Mouse (Mus musculus): Measurements from ENCODE around the gene Xpr1. TPM values are rescaled to one million over a fixed set of nuclear protein-coding genes. Genes with fewer than 3 reads are reported as not detected.

Xpr1 gene
- total and polyA plus RNA-seq, 3 experiments = 11.5 to 176 (median 43.4) TPM

DNA sequence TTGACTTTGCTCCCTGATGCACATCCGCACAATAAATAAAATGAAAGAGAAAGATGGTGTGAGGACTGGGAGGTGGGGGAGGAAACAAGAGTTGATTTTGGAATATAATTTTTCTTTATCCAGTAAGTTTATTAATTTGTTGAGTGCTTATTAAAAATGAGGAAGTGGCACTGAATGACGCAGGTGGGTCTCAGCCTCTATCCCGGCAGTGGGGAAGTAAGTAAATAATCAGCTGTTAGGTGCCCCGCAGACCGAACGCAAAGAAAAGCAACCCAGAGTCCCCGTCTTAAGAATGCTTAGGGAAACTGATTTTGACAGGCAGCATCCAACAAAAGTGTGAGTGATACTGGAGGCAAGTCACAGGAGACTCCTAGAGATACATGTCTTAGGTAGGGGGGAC, 133.4 kb downstream of the Xpr1 start:
- peaks cover 3% of the 10 kb centered on the region for H3K9me3 ChIP-seq (replicated peaks)
- no peaks in the 10 kb centered on the region for H3K27me3 ChIP-seq (ENCODE audit: insufficient read depth, low read length)
- H3K36me3 ChIP-seq (replicated peaks) = peaks cover 91% of the 10 kb centered on the region
- DNase-seq (ENCODE audit: low spot score) (peak; percentile 20), ATAC-seq (ENCODE audit: extremely low read depth, insufficient number of reproducible peaks, low FRiP score, poor library complexity, severe bottlenecking) (no peak)
- TF ChIP-seq POLR2AphosphoS5 (IDR thresholded peaks at IDR 0.05; ENCODE audit: insufficient replicate concordance, low read depth, low read length) = no peak
- TF ChIP-seq TAL1 (conservative IDR thresholded peaks at IDR 0.05; ENCODE audit: low read depth, low read length) = no peak
- TF ChIP-seq GATA1 (IDR thresholded peaks at IDR 0.05; ENCODE audit: borderline replicate concordance, low read length) = no peak
- no peak for TF ChIP-seq CTCF (IDR thresholded peaks at IDR 0.05; ENCODE audit: low read depth, low read length)
- TF ChIP-seq GATA2 (IDR thresholded peaks at IDR 0.05; ENCODE audit: borderline replicate concordance, low read depth, low read length) = no peak
- H3K4me1 ChIP-seq (ENCODE audit: insufficient read depth, low read depth, low read length) = peaks cover 27% of the 10 kb centered on the region
- no peak overlapping the region for H3K4me3 ChIP-seq (ENCODE audit: low read depth, low read length)

DNA sequence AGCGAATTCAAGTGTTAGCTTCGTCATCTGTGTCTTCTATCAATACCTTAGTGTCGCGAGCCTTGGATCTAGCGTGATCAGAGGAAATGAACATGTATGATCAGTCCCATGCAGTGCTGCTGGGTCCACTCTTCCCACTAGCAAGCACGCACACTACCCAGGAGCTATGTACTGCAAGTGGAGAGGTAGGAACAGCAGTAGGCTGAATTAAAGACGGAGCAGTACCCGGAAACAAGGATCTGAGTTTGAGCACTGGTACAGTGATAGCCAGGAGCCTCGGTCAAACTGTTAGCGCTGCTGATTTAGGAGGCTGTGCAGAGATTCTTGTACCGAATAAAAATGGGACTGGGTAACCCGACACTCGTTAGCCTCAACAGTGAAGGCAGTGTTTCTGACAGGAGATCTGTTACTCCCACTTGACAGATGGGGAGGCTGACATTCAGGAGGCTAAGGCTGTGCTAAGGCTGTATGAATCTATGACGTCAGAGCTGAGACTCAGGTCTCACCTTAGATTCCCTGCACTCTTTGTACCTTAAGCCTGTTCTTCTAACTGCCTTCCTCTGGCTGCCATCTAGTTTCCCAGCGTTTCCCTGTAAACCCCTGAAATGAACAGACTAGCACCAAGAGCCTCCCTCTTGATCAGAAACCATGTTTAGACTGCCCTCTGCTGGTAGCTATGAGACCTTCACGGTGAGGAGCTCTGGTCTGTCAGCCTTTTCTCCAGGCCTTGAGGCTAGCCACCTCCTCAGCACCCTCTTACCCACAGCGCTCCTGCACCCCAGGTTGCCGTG, 136.0 kb downstream of the Xpr1 start:
- H3K9me3 ChIP-seq (replicated peaks) = no peaks in the 10 kb centered on the region
- ATAC-seq (ENCODE audit: extremely low read depth, insufficient number of reproducible peaks, low FRiP score, poor library complexity, severe bottlenecking) = peak; percentile 58; the same call in 1 of the 2 replicates
- DNase-seq (ENCODE audit: low spot score) = peak; percentile 40
- H3K27me3 ChIP-seq (ENCODE audit: insufficient read depth, low read length) = no peaks in the 10 kb centered on the region
- H3K4me3 ChIP-seq (ENCODE audit: low read depth, low read length) = no peak overlapping the region
- H3K36me3 ChIP-seq (replicated peaks) = peaks cover 83% of the 10 kb centered on the region
- TF ChIP-seq GATA1 (IDR thresholded peaks at IDR 0.05; ENCODE audit: borderline replicate concordance, low read length) = no peak
- TF ChIP-seq CTCF (IDR thresholded peaks at IDR 0.05; ENCODE audit: low read depth, low read length) = 0 out of 2 replicates have a peak, but pooled peaks have one; percentile 46
- H3K4me1 ChIP-seq (ENCODE audit: insufficient read depth, low read depth, low read length) = peaks cover 47% of the 10 kb centered on the region

DNA sequence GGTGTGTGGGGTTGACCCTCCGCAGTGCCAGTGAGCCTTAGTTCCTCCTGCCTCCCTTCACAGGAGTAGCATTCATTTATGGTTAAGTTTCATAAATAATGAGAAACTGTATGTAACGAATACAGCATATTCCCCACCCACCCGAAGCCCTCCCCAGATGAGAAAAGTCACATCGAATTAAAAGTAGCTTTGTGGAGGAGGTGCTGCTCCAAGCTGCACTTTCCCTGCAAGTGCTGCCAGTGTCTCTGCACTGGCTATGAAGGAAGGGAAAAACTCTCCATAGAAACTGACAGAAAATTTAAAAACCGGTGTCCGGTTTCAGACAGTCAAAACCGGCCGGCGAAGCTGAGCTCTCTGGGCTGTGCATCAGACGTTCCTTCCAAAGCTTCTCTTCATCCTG, 136.9 kb downstream of the Xpr1 start:
- Histone ChIP-seq H3K27me3 (ENCODE audit: insufficient read depth, low read length) (no peaks in the 10 kb centered on the region), H3K4me3 (ENCODE audit: low read depth, low read length) (no peak overlapping the region), H3K4me1 (ENCODE audit: insufficient read depth, low read depth, low read length) (peaks cover 53% of the 10 kb centered on the region), H3K36me3 (replicated peaks) (peaks cover 77% of the 10 kb centered on the region), H3K9me3 (replicated peaks) (no peaks in the 10 kb centered on the region)
- ATAC-seq (ENCODE audit: extremely low read depth, insufficient number of reproducible peaks, low FRiP score, poor library complexity, severe bottlenecking) (no peak), DNase-seq (ENCODE audit: low spot score) (no peak)
- TF ChIP-seq GATA2 (IDR thresholded peaks at IDR 0.05; ENCODE audit: borderline replicate concordance, low read depth, low read length) (no peak), TAL1 (conservative IDR thresholded peaks at IDR 0.05; ENCODE audit: low read depth, low read length) (no peak), POLR2AphosphoS5 (IDR thresholded peaks at IDR 0.05; ENCODE audit: insufficient replicate concordance, low read depth, low read length) (no peak), CTCF (IDR thresholded peaks at IDR 0.05; ENCODE audit: low read depth, low read length) (no peak), GATA1 (IDR thresholded peaks at IDR 0.05; ENCODE audit: borderline replicate concordance, low read length) (no peak)

- ATAC-seq (ENCODE audit: extremely low read depth, insufficient number of reproducible peaks, low FRiP score, poor library complexity, severe bottlenecking) = peak; percentile 61
- peak overlapping the region; percentile 46; the same call in 1 of the 2 replicates for H3K4me3 ChIP-seq (ENCODE audit: low read depth, low read length)
- peaks cover 61% of the 10 kb centered on the region for H3K36me3 ChIP-seq (replicated peaks)
- H3K4me1 ChIP-seq (ENCODE audit: insufficient read depth, low read depth, low read length) = peaks cover 40% of the 10 kb centered on the region
- TF ChIP-seq TAL1 (conservative IDR thresholded peaks at IDR 0.05; ENCODE audit: low read depth, low read length) = no peak
- no peak for TF ChIP-seq GATA2 (IDR thresholded peaks at IDR 0.05; ENCODE audit: borderline replicate concordance, low read depth, low read length)
- TF ChIP-seq CTCF (IDR thresholded peaks at IDR 0.05; ENCODE audit: low read depth, low read length) = no peak
- TF ChIP-seq POLR2AphosphoS5 (IDR thresholded peaks at IDR 0.05; ENCODE audit: insufficient replicate concordance, low read depth, low read length) = no peak
- no peak for TF ChIP-seq GATA1 (IDR thresholded peaks at IDR 0.05; ENCODE audit: borderline replicate concordance, low read length)
- no peaks in the 10 kb centered on the region for H3K27me3 ChIP-seq (ENCODE audit: insufficient read depth, low read length)
- H3K9me3 ChIP-seq (replicated peaks) = no peaks in the 10 kb centered on the region
- DNase-seq (ENCODE audit: low spot score) = peak; percentile 56
These were observed 140.7 kb downstream of the Xpr1 start for GRCm38 (mm10) chr1:155276381-155277033.

DNA sequence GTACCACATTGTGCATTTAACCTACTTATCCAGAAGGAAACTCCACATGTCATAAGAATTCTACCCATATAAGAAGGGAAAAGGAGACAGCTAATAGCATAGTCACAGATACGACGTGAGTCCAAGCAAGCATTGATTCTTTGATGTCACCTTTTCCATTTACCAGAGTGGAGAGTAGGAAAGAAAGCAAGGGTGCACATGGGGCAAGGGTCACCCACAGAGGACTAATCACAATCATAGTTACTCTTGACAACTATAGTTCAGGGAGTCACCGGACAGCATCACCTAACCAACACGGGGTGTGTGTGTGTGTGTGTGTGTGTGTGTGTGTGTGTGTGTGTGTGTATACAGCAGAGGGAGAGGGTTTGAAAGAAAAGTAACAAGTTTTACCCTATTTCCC, 141.4 kb downstream of the Xpr1 start:
- no peak for ATAC-seq (ENCODE audit: extremely low read depth, insufficient number of reproducible peaks, low FRiP score, poor library complexity, severe bottlenecking)
- TF ChIP-seq TAL1 (conservative IDR thresholded peaks at IDR 0.05; ENCODE audit: low read depth, low read length) = no peak
- TF ChIP-seq CTCF (IDR thresholded peaks at IDR 0.05; ENCODE audit: low read depth, low read length) = no peak
- TF ChIP-seq GATA2 (IDR thresholded peaks at IDR 0.05; ENCODE audit: borderline replicate concordance, low read depth, low read length) = no peak
- TF ChIP-seq POLR2AphosphoS5 (IDR thresholded peaks at IDR 0.05; ENCODE audit: insufficient replicate concordance, low read depth, low read length) = no peak
- no peak for TF ChIP-seq GATA1 (IDR thresholded peaks at IDR 0.05; ENCODE audit: borderline replicate concordance, low read length)

DNA sequence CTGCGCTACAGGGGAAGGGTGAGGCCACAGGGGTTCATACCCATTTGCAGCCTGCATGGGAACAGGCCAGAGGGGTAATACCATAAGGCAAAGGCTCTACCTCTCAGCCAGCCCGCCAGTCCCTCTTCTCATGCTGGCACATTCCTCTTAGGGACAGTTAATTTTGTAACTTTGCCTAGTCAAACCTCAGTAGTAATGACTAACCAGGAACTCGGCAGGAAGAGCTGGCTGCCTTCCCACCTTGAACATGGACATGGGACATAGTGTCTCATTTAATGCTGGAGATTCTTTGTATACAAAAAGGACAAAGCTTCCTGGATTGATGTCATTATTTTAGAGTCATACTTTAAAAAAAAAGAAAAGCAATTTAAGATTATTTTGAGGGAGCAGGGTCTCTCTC, 142.2 kb downstream of the Xpr1 start:
- DNase-seq (ENCODE audit: low spot score) = no peak
- no peak overlapping the region for H3K4me3 ChIP-seq (ENCODE audit: low read depth, low read length)
- peaks cover 46% of the 10 kb centered on the region for H3K36me3 ChIP-seq (replicated peaks)
- no peaks in the 10 kb centered on the region for H3K9me3 ChIP-seq (replicated peaks)
- no peaks in the 10 kb centered on the region for H3K27me3 ChIP-seq (ENCODE audit: insufficient read depth, low read length)
- peaks cover 39% of the 10 kb centered on the region for H3K4me1 ChIP-seq (ENCODE audit: insufficient read depth, low read depth, low read length)
- ATAC-seq (ENCODE audit: extremely low read depth, insufficient number of reproducible peaks, low FRiP score, poor library complexity, severe bottlenecking) = no peak
- TF ChIP-seq GATA1 (IDR thresholded peaks at IDR 0.05; ENCODE audit: borderline replicate concordance, low read length) (no peak), TAL1 (conservative IDR thresholded peaks at IDR 0.05; ENCODE audit: low read depth, low read length) (no peak), POLR2AphosphoS5 (IDR thresholded peaks at IDR 0.05; ENCODE audit: insufficient replicate concordance, low read depth, low read length) (no peak), GATA2 (IDR thresholded peaks at IDR 0.05; ENCODE audit: borderline replicate concordance, low read depth, low read length) (no peak), CTCF (IDR thresholded peaks at IDR 0.05; ENCODE audit: low read depth, low read length) (no peak)

More for the DNA sequence above, 141.4 kb downstream of the Xpr1 start:
- Histone ChIP-seq H3K27me3 (ENCODE audit: insufficient read depth, low read length) (no peaks in the 10 kb centered on the region), H3K4me3 (ENCODE audit: low read depth, low read length) (no peak overlapping the region), H3K4me1 (ENCODE audit: insufficient read depth, low read depth, low read length) (peaks cover 39% of the 10 kb centered on the region), H3K9me3 (replicated peaks) (no peaks in the 10 kb centered on the region), H3K36me3 (replicated peaks) (peaks cover 54% of the 10 kb centered on the region)
- DNase-seq (ENCODE audit: low spot score) = no peak
